19 mouse cellular contexts compared by ENCODE assay signal in genomic region chr7:68771757-68772094, GRCm38 (mm10).
"Had no signal": no experiment of that assay in that cellular context is flagged by ENCODE, and none has a peak within 500 bp of the region (broad histone marks: within the 10 kb centered on the region; RNA-seq: fewer than 3 reads in every experiment).

No protein-coding gene starts in this region.

- H3K36me3 ChIP-seq: heart, embryonic 10.5 days; heart, embryonic 12.5 days; hindbrain, embryonic 10.5 days; hindbrain, embryonic 12.5 days; hindbrain, embryonic 15.5 days; limb, embryonic 10.5 days; limb, embryonic 12.5 days; liver, embryonic 13.5 days; liver, embryonic 15.5 days had no signal

- H3K4me1 ChIP-seq: heart, embryonic 10.5 days; heart, embryonic 12.5 days; hindbrain, embryonic 10.5 days; hindbrain, embryonic 12.5 days; hindbrain, embryonic 15.5 days; limb, embryonic 10.5 days; limb, embryonic 12.5 days; liver, embryonic 13.5 days; liver, embryonic 15.5 days had no signal

- H3K9ac ChIP-seq: heart, embryonic 12.5 days; hindbrain, embryonic 12.5 days; hindbrain, embryonic 15.5 days; limb, embryonic 12.5 days; liver, embryonic 13.5 days; liver, embryonic 15.5 days had no signal

- H3K4me3 ChIP-seq: heart, embryonic 10.5 days; heart, embryonic 12.5 days; hindbrain, embryonic 10.5 days; hindbrain, embryonic 12.5 days; hindbrain, embryonic 15.5 days; layer of hippocampus, adult 2 months; left cerebral cortex, adult 2 months; limb, embryonic 10.5 days; limb, embryonic 12.5 days; liver, embryonic 13.5 days; liver, embryonic 15.5 days had no signal

- ATAC-seq: hindbrain, postnatal 0 days had no signal

- H3K27ac ChIP-seq: heart, embryonic 10.5 days; hindbrain, embryonic 10.5 days; hindbrain, embryonic 12.5 days; hindbrain, embryonic 15.5 days; hindbrain, postnatal 0 days; layer of hippocampus, adult 2 months; left cerebral cortex, adult 2 months; limb, embryonic 10.5 days; limb, embryonic 12.5 days; liver, embryonic 13.5 days; liver, embryonic 15.5 days had no signal

- DNase-seq: gastrocnemius, postnatal 10 days; gastrocnemius, postnatal 25 days; heart, adult 18-20 months; heart, postnatal 10 days; heart, postnatal 4 days; liver; liver, embryonic 13.5 days had no signal

- H3K27me3 ChIP-seq: heart, embryonic 12.5 days; hindbrain, embryonic 12.5 days; hindbrain, embryonic 15.5 days; limb, embryonic 12.5 days; liver, embryonic 13.5 days; liver, embryonic 15.5 days had no signal

- H3K9me3 ChIP-seq: heart, embryonic 10.5 days; heart, embryonic 12.5 days; hindbrain, embryonic 10.5 days; hindbrain, embryonic 12.5 days; hindbrain, embryonic 15.5 days; limb, embryonic 10.5 days; limb, embryonic 12.5 days; liver, embryonic 13.5 days; liver, embryonic 15.5 days had no signal

- H3K4me2 ChIP-seq: heart, embryonic 12.5 days; hindbrain, embryonic 12.5 days; hindbrain, embryonic 15.5 days; limb, embryonic 12.5 days; liver, embryonic 11.5 days; liver, embryonic 13.5 days; liver, embryonic 15.5 days had no signal
